Mouse (Mus musculus) testis, adult 2 months (tissue): ENCODE measurements around the gene Tuba4a.

Experiments
- CTCF ChIP-seq: fragments of 200-500 bp; IDR thresholded peaks from 2 replicates; pipeline ENCODE4 v1.5.1; 2012; ENCODE audit warnings: low read depth, mild to moderate bottlenecking, inconsistent platforms, low read length, moderate library complexity; ENCODE audit not compliant: control insufficient read depth, insufficient read depth, insufficient replicate concordance
- POLR2A ChIP-seq: fragments of 200-500 bp; IDR thresholded peaks from 2 replicates; pipeline ENCODE4 v1.6.1; 2012; ENCODE audit warnings: low read depth, mild to moderate bottlenecking, inconsistent platforms, low read length, moderate library complexity; ENCODE audit not compliant: control insufficient read depth

GRCm38 (mm10) chr1:75217893-75218226 is 1.8 kb downstream of the Tuba4a start:
- TF ChIP-seq POLR2A (no peak), CTCF (no peak)
